Mouse (Mus musculus) liver, adult 2 months (tissue): ENCODE measurements around the gene Npm1. TPM values are rescaled to one million over a fixed set of nuclear protein-coding genes. Genes with fewer than 3 reads are reported as not detected.

ENCODE experiments used
- DNase-seq: peaks from one replicate; pipeline ENCODE4 v3.0.0-alpha.2; 2011; ENCODE audit warnings: low read depth, low spot score; ENCODE audit errors: extremely low read depth
- H3K27ac ChIP-seq: fragments of 200-500 bp; replicated peaks from 2 replicates; pipeline ENCODE4 v1.5.1; 2012; ENCODE audit warnings: low read depth, mild to moderate bottlenecking, control low read depth, inconsistent platforms, low read length; ENCODE audit not compliant: insufficient read depth
- H3K27me3 ChIP-seq: fragments of 200-500 bp; 2 replicates; pipeline ENCODE4 v1.6.1; 2012; ENCODE audit warnings: mild to moderate bottlenecking, moderate library complexity, low read length, inconsistent platforms; ENCODE audit not compliant: control insufficient read depth, insufficient read depth
- H3K36me3 ChIP-seq: fragments of 200-500 bp; 2 replicates; pipeline ENCODE4 v1.6.1; 2012; ENCODE audit warnings: low read length, inconsistent platforms; ENCODE audit not compliant: control insufficient read depth, insufficient read depth
- H3K4me1 ChIP-seq: fragments of 200-500 bp; 2 replicates; pipeline ENCODE4 v1.6.1; 2011; ENCODE audit warnings: low read length; ENCODE audit not compliant: control insufficient read depth, insufficient read depth
- H3K4me3 ChIP-seq: fragments of 200-500 bp; 2 replicates; pipeline ENCODE4 v1.5.1; 2011; ENCODE audit warnings: low read depth, mild to moderate bottlenecking, control low read depth, low read length, moderate library complexity; ENCODE audit not compliant: insufficient read depth
- H3K79me2 ChIP-seq: fragments of 200-500 bp; 2 replicates; pipeline ENCODE4 v1.6.1; 2012; ENCODE audit warnings: inconsistent platforms, mild to moderate bottlenecking, low read length, moderate library complexity; ENCODE audit not compliant: control insufficient read depth, insufficient read depth
- H3K9ac ChIP-seq: fragments of 200-500 bp; 2 replicates; pipeline ENCODE4 v1.6.1; 2012; ENCODE audit warnings: low read depth, mild to moderate bottlenecking, control low read depth, inconsistent platforms, low read length
- CTCF ChIP-seq: fragments of 200-500 bp; IDR thresholded peaks from 2 replicates; pipeline ENCODE4 v1.5.1; 2011; ENCODE audit warnings: low read depth, low read length, control low read depth
- POLR2A ChIP-seq: fragments of 200-500 bp; IDR thresholded peaks from 2 replicates; pipeline ENCODE4 v1.6.1; 2011; ENCODE audit warnings: low read length, control low read depth; ENCODE audit not compliant: insufficient read depth; ENCODE audit errors: extremely low read depth
- WGBS: fragments of 180-500 bp; shearing (Covaris S2); methylation state at CpG from one replicate; pipeline ENCODE4 v1.1.7; 2018; 5-methylcytosine and 5-hydroxymethylcytosine counted together
- polyA plus RNA-seq: library from polyadenylated mRNA; depleted of rRNA; stranded (reverse); fragments of >200 nt; gene quantifications from 2 replicates; pipeline ENCODE4 v1.2.3, GENCODE M21; 2012
- total RNA-seq: library from RNA; depleted of rRNA; stranded (reverse); fragments of >200 nt; gene quantifications from 2 replicates; pipeline ENCODE4 v1.2.3, GENCODE M21; 2014

The Npm1 gene
- total and polyA plus RNA-seq, 2 experiments = 22.0 to 197 TPM

DNA sequence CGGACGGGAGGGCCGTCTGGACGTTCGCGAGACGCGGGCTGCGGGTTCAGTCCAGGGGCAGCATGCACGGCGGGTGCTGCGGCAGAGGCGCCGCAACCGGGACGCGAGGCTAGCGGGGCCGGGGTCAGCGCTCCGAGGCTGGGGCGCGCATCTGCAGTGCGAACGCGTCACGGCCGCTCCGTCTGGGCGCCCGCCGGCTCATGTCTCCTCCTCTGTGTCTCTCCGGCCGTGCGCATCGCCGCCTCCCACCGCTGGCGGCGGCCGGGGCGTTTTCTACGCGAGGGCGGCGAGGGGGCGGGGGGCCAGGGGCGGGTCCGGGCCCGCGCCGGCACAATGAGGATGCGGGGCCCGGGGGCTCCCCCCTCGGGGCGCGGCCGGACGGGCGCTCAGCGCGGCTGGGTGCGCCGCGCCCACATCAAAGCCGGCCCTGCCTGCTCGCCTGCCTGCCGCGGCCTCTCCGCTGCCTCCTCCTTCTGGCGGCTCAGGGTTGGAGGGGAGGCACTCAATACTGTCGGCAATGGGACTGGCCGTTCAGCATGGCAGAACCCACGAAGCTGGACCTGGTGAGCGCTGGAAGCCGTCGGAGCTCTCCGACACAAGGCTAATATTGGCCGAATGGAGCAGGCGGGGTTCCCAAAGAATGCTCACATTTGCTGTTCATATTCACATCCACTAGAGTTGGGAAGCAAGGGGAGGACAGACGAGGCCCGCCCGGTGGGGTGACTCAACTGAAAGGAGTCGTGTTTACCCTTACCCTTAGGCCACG lies 15.3 kb downstream of the Npm1 start:
- peaks cover 22% of the 10 kb centered on the region for H3K27me3 ChIP-seq
- DNase-seq = no peak
- 2% methylated on average over 66 of the region's 85 CpGs for WGBS
- no peak for TF ChIP-seq POLR2A
- TF ChIP-seq CTCF = no peak
- H3K4me3 ChIP-seq = peak overlapping the region; percentile 42; the same call in 1 of the 2 replicates
- no peak overlapping the region for H3K27ac ChIP-seq
- H3K4me1 ChIP-seq = peaks cover 6% of the 10 kb centered on the region; the same call in 1 of the 2 replicates
- H3K79me2 ChIP-seq = no peaks in the 10 kb centered on the region
- peaks cover 13% of the 10 kb centered on the region for H3K36me3 ChIP-seq
- no peak overlapping the region; the same call in 1 of the 2 replicates for H3K9ac ChIP-seq

DNA sequence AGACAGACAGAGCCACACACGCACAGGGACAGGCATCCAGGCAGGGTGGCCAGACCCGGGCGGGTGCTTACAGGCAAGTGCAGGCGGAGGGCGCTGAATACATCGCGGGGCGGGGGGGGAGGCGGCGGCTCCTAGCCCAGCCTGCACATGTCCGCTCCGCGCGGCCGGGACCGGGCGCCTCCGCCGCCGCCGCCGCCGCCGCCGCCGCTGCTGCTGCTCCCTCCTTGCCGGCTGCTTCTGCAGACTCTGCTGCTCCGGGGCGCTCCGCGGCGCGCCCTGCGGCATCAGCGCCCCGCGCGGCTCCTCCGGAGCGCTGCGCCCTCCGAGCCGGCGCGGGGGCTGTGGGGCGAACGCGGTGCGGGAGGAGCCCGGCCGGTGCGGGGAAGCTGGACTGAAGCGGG lies 15.8 kb downstream of the Npm1 start, which contains the start of gene Fgf18:
Fgf18 (minus strand) TSS at position 230 of the 401 bp plus-strand sequence.
- Histone ChIP-seq H3K27ac (no peak within 1 kb of the TSS), H3K4me3 (peak within 1 kb of the TSS; percentile 42; the same call in 1 of the 2 replicates), H3K9ac (no peak within 1 kb of the TSS; the same call in 1 of the 2 replicates), H3K79me2 (no peaks in the 10 kb centered on the region), H3K4me1 (peaks cover 6% of the 10 kb centered on the region; the same call in 1 of the 2 replicates), H3K36me3 (peaks cover 13% of the 10 kb centered on the region), H3K27me3 (peaks cover 22% of the 10 kb centered on the region)
- no peak for DNase-seq
- 2% methylated on average over 49 of the region's 53 CpGs for WGBS
- TF ChIP-seq POLR2A = no peak
- no peak for TF ChIP-seq CTCF

GRCm38 (mm10) chr11:33146651-33147131 lies 16.3 kb downstream of the Npm1 start:
- peaks cover 22% of the 10 kb centered on the region for H3K27me3 ChIP-seq
- peak overlapping the region; percentile 20; the same call in 1 of the 2 replicates for H3K4me3 ChIP-seq
- no peaks in the 10 kb centered on the region for H3K79me2 ChIP-seq
- H3K27ac ChIP-seq = no peak overlapping the region
- no peak overlapping the region for H3K9ac ChIP-seq
- no peak for DNase-seq
- peaks cover 6% of the 10 kb centered on the region; the same call in 1 of the 2 replicates for H3K4me1 ChIP-seq
- peaks cover 13% of the 10 kb centered on the region for H3K36me3 ChIP-seq
- 5% methylated on average over 30 of the region's 30 CpGs for WGBS
- TF ChIP-seq POLR2A = no peak
- no peak for TF ChIP-seq CTCF

- DNase-seq = no peak
- H3K27ac ChIP-seq = no peak overlapping the region
- peaks cover 6% of the 10 kb centered on the region; the same call in 1 of the 2 replicates for H3K4me1 ChIP-seq
- no peak overlapping the region for H3K4me3 ChIP-seq
- H3K79me2 ChIP-seq = no peaks in the 10 kb centered on the region
- 14% methylated on average over 8 of the region's 9 CpGs for WGBS
- no peak for TF ChIP-seq POLR2A
- H3K36me3 ChIP-seq = peaks cover 10% of the 10 kb centered on the region
- peaks cover 22% of the 10 kb centered on the region for H3K27me3 ChIP-seq
- no peak overlapping the region for H3K9ac ChIP-seq
Measured at GRCm38 (mm10) chr11:33146143-33146497, 16.9 kb downstream of the Npm1 start.

DNA sequence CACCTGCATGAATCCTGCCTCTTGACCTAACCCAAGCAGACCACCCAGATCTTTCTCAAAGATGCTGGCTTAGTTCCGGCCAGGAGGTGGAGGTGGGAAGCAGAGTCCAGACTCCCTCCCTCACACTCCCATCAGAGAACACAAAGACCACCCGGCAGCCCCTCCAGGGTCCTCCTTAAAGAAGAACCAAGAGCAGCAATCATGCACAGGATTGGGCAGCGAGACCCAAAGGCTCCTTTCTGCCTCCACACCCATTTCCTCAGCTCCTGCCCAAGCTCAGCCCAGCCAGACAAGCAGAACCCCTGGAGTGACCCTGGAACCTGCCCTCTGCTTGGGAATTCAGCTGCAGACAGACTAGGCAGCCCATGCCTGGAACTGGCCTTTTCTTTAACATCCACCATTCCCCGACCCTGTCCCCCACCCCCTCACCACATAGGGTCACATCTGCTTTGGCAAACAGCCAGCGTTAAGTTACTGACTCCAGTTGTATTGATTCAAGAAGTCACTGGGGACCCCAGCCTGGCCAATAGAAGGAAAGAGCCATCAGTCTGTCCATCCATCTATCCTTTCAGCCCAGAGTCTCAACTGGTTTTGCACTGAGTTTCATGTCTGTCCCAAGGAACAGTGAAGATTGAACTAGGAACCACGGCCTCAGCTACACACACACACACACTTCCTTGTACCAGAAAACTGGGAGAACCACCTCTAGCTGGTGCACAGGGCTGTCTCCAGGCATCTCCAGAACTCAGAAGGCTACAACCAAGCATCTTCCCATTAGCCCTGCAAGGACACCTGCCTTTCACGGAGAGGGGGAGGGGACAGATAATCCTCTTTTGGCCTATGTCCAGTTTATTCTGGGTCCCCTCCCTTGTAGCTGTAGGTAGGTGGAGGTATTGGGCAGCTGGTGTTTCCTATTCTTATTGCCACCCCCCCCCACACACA lies 17.5 kb downstream of the Npm1 start:
- DNase-seq = no peak
- TF ChIP-seq POLR2A = no peak
- no peak for TF ChIP-seq CTCF
- 32% methylated on average over 7 of the region's 7 CpGs for WGBS
- H3K4me3 ChIP-seq = no peak overlapping the region
- H3K27me3 ChIP-seq = peaks cover 22% of the 10 kb centered on the region
- no peak overlapping the region for H3K27ac ChIP-seq
- no peaks in the 10 kb centered on the region for H3K79me2 ChIP-seq
- H3K36me3 ChIP-seq = peaks cover 4% of the 10 kb centered on the region; the same call in 1 of the 2 replicates
- no peak overlapping the region for H3K9ac ChIP-seq
- H3K4me1 ChIP-seq = peaks cover 6% of the 10 kb centered on the region; the same call in 1 of the 2 replicates
